Mouse (Mus musculus) cerebellum, adult 2 months (tissue): ENCODE data around the gene Map3k3. TPM values are rescaled to one million over a fixed set of nuclear protein-coding genes. Genes with fewer than 3 reads are reported as not detected.
"Not testable (repeated sequence)": the region's sequence is repeated elsewhere in the genome, so short reads cannot be mapped to it uniquely, and the experiment has no call there.

Experiments
- DNase-seq, 2 experiments: peaks; one replicate each; pipeline ENCODE4 v3.0.0; 2021
- H3K27ac ChIP-seq: fragments of 200-500 bp; 2 replicates; pipeline ENCODE4 v1.5.1; 2012; ENCODE audit warnings: low read length, control low read depth, inconsistent platforms; ENCODE audit not compliant: insufficient read depth
- H3K27me3 ChIP-seq: fragments of 200-500 bp; 2 replicates; pipeline ENCODE4 v1.6.1; 2012; ENCODE audit warnings: inconsistent platforms, mild to moderate bottlenecking, low read length, moderate library complexity; ENCODE audit not compliant: control insufficient read depth, insufficient read depth
- H3K4me1 ChIP-seq: fragments of 200-500 bp; 2 replicates; pipeline ENCODE4 v1.6.1; 2011; ENCODE audit warnings: low read length; ENCODE audit not compliant: control insufficient read depth, insufficient read depth
- H3K4me3 ChIP-seq: fragments of 200-500 bp; replicated peaks from 2 replicates; pipeline ENCODE3; 2011; ENCODE audit warnings: mild to moderate bottlenecking, low read depth, low read length, control low read depth; ENCODE audit not compliant: insufficient read depth
- CTCF ChIP-seq: fragments of 200-500 bp; IDR thresholded peaks from 2 replicates; pipeline ENCODE4 v1.5.1; 2011; ENCODE audit warnings: low read depth, mild to moderate bottlenecking, control low read depth, low read length, moderate library complexity, borderline replicate concordance; ENCODE audit not compliant: insufficient read depth
- POLR2A ChIP-seq: fragments of 200-500 bp; IDR thresholded peaks from 2 replicates; pipeline ENCODE4 v1.6.1; 2011; ENCODE audit warnings: low read length, control low read depth, borderline replicate concordance; ENCODE audit not compliant: insufficient read depth
- WGBS: fragments of 180-500 bp; shearing (Covaris S2); methylation state at CpG from one replicate; pipeline ENCODE4 v1.1.7; 2018; 5-methylcytosine and 5-hydroxymethylcytosine counted together
- polyA plus RNA-seq: library from polyadenylated mRNA; depleted of rRNA; stranded (reverse); fragments of >200 nt; gene quantifications from 2 replicates; pipeline ENCODE4 v1.2.3, GENCODE M21; 2012

The Map3k3 gene
- polyA plus RNA-seq, 1 experiment, result 33.8 TPM

DNA sequence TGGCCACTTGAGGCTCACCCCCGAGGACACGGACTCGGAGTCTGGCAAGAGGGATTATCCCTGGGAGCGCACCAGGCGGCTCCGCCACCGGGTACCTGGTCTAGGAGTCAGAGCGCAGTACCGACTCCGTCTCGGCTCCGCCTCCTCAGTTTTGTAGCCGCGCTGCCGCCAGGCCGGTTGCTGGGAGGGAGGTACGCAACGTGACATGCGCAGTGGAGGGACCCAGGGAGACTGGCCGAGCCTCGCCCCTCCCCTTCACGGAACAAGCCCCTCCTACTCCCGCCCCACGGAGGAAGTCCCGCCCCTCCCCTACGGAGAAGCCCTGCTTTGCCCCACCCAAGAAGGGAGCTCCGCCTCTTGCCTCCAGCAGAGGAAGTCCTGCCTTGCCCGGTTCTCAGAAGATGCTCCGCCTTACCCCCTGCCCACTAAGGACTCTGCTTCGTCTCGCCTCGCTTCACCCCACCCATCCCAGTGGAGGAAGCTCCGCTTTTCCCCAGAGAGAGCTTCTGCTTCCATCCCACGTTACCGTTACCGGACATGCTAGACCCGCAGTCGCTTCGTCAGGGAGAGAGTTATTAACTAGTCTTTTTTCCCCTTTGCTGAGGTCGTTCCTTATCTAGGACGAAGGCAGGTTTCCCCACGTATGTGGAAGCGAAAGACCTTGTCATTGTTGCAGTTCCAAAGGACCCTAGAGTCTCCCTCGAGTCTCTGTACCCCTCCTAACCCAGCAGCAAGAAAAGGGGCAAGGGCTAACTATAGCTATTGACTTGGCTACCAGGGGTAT lies 109.2 kb downstream of the Map3k3 start:
- under 1% methylated on average over 44 of the region's 44 CpGs for WGBS
- DNase-seq, result peak; percentile 97
- peaks cover 2% of the 10 kb centered on the region; the same call in 1 of the 2 replicates for H3K4me1 ChIP-seq
- peak overlapping the region; percentile 80 for H3K4me3 ChIP-seq
- no peaks in the 10 kb centered on the region for H3K27me3 ChIP-seq
- peak overlapping the region; percentile 55 for H3K27ac ChIP-seq
- TF ChIP-seq CTCF, result no peak
- peak; percentile 84; the same call in 1 of the 2 replicates for TF ChIP-seq POLR2A

DNA sequence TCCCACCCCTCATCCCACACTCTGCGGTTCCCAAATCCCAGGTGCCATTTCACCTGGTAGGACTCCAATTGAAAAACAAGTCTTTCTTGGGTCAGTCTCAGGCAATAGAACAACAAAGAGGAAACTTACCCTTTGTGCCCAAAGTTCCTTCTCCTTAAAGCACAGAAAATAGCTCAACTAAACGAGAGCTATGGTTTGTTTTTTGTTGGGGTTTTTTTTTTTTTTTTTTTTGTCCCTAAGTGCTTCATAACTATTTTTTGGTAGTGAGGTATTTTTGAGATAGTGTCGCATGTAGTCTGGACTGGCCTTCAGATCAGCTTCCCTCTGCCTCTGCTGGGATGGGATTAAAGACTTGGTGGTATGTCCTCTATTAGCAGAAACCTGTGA lies 109.7 kb downstream of the Map3k3 start:
- TF ChIP-seq CTCF, result no peak
- no peak for TF ChIP-seq POLR2A
- Histone ChIP-seq H3K27me3 (no peaks in the 10 kb centered on the region), H3K4me1 (peaks cover 2% of the 10 kb centered on the region; the same call in 1 of the 2 replicates), H3K4me3 (peak overlapping the region; percentile 80), H3K27ac (peak overlapping the region; percentile 23)
- WGBS, result 37% methylated on average over 3 of the region's 3 CpGs
- DNase-seq, result no peak

- TF ChIP-seq CTCF (no peak), POLR2A (no peak)
- H3K27ac ChIP-seq, result no peak overlapping the region
Observed at GRCm38 (mm10) chr11:106194891-106195290, 110.5 kb downstream of the Map3k3 start.

DNA sequence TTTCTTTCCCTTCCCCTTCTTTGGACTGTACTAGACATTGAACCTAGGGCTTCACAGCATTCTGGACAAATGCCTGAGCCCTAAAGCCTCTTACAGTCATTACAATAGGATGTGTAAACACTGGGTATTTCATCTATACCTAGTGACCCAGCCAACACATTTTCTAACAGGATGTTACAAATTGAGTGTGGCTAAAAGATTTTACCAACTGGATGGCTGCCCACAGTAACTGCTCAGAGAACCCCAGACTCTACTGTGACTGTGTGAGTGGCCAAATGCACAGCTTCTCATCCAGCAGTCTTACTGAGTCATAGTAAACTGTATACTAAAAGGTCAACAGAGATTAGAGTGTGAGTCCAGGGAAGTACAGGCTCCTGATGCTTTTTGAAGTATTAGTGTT lies 110.9 kb downstream of the Map3k3 start:
- Histone ChIP-seq H3K4me1 (peaks cover 2% of the 10 kb centered on the region; the same call in 1 of the 2 replicates), H3K4me3 (no peak overlapping the region), H3K27ac (no peak overlapping the region), H3K27me3 (no peaks in the 10 kb centered on the region)
- no peak for DNase-seq
- TF ChIP-seq POLR2A, result no peak
- no peak for TF ChIP-seq CTCF

More at GRCm38 (mm10) chr11:106194891-106195290, 110.5 kb downstream of the Map3k3 start:
- H3K4me3 ChIP-seq, result no peak overlapping the region
- DNase-seq, result no peak
- WGBS, result 90% methylated on average over 7 of the region's 7 CpGs
- no peaks in the 10 kb centered on the region for H3K27me3 ChIP-seq
- peaks cover 2% of the 10 kb centered on the region; the same call in 1 of the 2 replicates for H3K4me1 ChIP-seq

GRCm38 (mm10) chr11:106198277-106198676 lies 113.9 kb downstream of the Map3k3 start:
- Histone ChIP-seq H3K27me3 (no peaks in the 10 kb centered on the region), H3K4me1 (no peaks in the 10 kb centered on the region), H3K27ac (no peak overlapping the region), H3K4me3 (no peak overlapping the region)
- TF ChIP-seq POLR2A (no peak), CTCF (no peak)
- no peak for DNase-seq
- 90% methylated on average over 4 of the region's 4 CpGs for WGBS

DNA sequence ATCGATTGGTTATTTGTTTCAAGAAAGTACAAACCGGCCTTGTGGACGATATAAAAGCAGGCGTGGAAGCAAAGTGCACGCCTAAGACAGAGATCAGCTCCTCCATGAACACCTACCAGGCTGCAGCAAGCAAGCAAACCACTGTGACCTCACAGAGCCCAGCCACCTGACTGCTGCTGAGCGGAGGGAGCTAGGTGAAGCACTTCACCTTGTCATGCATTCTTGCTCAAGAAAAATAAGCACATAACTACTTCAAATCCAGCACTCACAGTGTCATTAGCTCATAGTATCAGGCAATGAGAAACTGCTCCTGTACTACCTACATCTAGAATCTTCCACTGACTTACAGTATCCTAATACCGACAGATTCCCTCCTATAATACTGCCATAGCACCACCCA lies 115.6 kb downstream of the Map3k3 start:
- not testable (repeated sequence) for H3K4me1 ChIP-seq, DNase-seq, H3K27me3 ChIP-seq, H3K4me3 ChIP-seq, H3K27ac ChIP-seq
- 94% methylated on average over 7 of the region's 7 CpGs for WGBS

DNA sequence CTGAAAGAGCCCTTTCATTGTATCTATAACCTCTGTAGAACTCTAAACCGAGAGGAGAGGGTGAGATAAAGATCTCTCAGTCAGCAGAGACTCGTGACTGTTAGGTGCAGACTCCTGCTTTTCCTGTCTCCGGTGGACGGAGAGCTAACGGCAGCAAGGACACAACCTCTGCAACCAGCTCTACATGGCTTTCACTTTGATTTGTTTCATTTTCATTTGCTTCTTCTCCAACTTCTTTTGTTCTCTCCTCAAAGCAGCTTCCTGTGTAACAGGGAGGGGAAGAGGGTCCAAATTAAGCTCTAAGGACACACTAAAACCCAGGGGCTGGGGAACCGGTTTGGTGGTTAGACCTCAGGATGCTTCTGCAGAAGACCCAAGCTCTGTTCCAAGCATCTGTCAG lies 116.3 kb downstream of the Map3k3 start:
- Histone ChIP-seq H3K27me3 (no peaks in the 10 kb centered on the region), H3K4me3 (no peak overlapping the region), H3K27ac (no peak overlapping the region), H3K4me1 (no peaks in the 10 kb centered on the region)
- 88% methylated on average over 6 of the region's 6 CpGs for WGBS
- DNase-seq, result no peak
- TF ChIP-seq POLR2A (no peak), CTCF (no peak)

- no peak overlapping the region for H3K27ac ChIP-seq
- no peaks in the 10 kb centered on the region for H3K27me3 ChIP-seq
- no peak overlapping the region for H3K4me3 ChIP-seq
- H3K4me1 ChIP-seq, result no peaks in the 10 kb centered on the region
- DNase-seq, result peak in 1 of 2 experiments; percentile 3
- TF ChIP-seq POLR2A (no peak), CTCF (no peak)
- WGBS, result 96% methylated on average over 19 of the region's 19 CpGs
Observed at GRCm38 (mm10) chr11:106201337-106202122, 117.1 kb downstream of the Map3k3 start.
